Mouse (Mus musculus): ENCODE measurements around the gene Mob3c.

Mob3c gene

GRCm38 (mm10) chr4:115848990-115849677 is 21.2 kb downstream of the Mob3c start:
- POLR2A ChIA-PET: interaction anchor here in 3 of 4 experiments (0.7 to 1.6 kb wide), 3 partner anchors 10 to 111 kb away, joined by 3 read pairs; partner anchors contain the start of genes Mknk1 (in 2 of the 3) and Efcab14 (in 1 of the 3)
- CTCF ChIA-PET: no interaction called here

- ChIA-PET CTCF (no interaction called here), POLR2A (interaction anchor here in 2 of 4 experiments (1.2 to 1.6 kb wide), 2 partner anchors 11 to 112 kb away, joined by 3 read pairs; partner anchors contain the start of genes Efcab14 (in 1 of the 2) and Mknk1 (in 1 of the 2))
Observed at GRCm38 (mm10) chr4:115850111-115850510, 22.2 kb downstream of the Mob3c start.

- ChIA-PET CTCF (no interaction called here), POLR2A (interaction anchor here in 1 of 4 experiments (1.2 kb wide), 1 partner anchor 11 kb away, joined by 3 read pairs; the partner anchor contains the start of gene Mknk1)
Observed at GRCm38 (mm10) chr4:115850631-115851030, 22.7 kb downstream of the Mob3c start.

DNA sequence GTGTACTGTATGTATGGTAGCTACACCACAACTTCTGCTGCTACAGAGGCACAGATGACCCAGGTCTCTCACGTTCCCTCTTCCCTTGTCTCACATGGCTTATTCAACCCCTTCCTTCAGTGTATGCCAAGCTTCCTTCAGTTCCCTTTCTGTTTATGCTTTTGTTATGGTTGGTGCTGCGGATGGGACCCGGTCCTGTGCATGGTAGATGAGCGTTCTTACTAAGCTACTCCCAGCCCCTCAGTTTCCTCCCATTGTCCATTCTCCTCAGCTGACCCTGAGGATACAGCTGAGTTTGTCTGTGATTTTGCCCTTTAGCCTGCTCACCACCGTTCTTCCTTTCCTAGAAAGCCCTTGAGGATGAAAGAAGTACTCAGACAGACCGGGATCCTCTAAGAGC is 23.7 kb downstream of the Mob3c start:
- ChIA-PET CTCF (interaction anchor here in 1 of 4 experiments (1.1 kb wide), 1 partner anchor 114 kb away, joined by 3 read pairs; the partner anchor contains the start of gene Efcab14), POLR2A (interaction anchor here in 1 of 4 experiments (0.8 kb wide), 1 partner anchor 118 kb away, joined by 3 read pairs; no protein-coding TSS in a partner anchor)

DNA sequence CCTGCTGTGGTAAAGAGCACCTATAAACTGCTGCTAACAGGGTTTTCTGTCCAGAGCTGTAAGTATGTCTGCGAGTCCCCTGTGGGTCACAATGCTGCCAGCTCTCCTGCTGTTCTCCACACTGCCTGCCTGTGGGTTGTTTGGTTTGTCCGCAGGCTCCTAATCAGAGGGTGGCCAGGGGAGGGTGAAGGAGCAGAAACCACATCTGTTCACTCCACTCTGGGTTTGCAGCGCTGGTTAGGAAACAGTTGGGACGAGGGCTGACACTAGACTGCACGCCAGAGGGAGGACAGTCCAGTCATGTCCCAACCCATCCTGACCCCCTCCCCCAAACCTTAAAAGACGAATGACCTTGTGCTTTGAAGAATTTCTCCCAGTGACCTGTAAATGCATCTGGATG is 27.2 kb downstream of the Mob3c start:
- CTCF ChIA-PET: no interaction called here
- POLR2A ChIA-PET: interaction anchor here in 2 of 4 experiments (0.7 to 1.8 kb wide), 3 partner anchors 16 to 18 kb away, joined by 3 to 4 read pairs (median 3); partner anchors contain the start of gene Mknk1 (in 2 of the 2)

DNA sequence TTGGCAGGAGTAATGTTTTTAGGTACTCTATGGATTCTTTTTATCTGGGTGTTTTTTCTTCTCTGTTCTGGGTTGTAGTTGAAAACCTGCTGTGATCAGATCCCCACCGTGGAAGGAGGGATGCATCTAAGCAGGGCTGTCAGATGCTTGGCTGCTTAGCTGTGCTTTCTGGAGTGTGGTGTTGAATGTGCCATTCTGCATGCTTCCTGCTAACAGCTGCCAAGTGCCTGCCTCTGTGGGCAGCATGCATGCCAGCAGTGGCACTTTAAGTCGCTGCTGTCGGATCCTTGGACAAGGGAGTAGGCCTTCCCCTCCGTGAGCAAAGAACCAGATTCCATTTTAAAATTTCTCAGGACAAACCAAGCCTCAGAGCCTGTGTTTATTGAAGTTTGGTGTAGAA is 27.7 kb downstream of the Mob3c start:
- POLR2A ChIA-PET: interaction anchor here in 2 of 4 experiments (0.7 to 1.8 kb wide), 3 partner anchors 16 to 18 kb away, joined by 3 to 4 read pairs (median 3); partner anchors contain the start of gene Mknk1 (in 2 of the 2)
- CTCF ChIA-PET: interaction anchor here in 1 of 4 experiments (0.8 kb wide), 1 partner anchor 42 kb away, joined by 3 read pairs; no protein-coding TSS in a partner anchor

DNA sequence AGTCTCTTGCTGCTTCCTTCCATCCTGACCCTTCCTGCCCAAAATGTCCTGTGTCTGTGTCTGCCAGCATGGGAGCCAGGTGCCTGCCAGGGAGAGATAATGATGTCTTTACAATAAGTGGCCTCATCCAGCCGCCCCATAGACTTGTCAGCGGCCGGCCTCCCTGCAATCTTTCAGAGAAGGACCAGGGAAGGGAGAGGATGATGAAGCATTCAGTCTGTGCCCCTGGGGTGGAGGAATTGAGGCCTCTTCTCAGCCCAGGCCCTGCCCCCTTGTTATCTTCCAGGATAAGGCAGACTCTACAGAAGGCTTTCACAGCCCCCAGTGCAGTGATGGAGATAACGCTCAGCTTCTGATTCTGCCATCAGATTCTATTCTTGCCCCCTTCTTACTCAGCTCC is 28.4 kb downstream of the Mob3c start:
- CTCF ChIA-PET: interaction anchor here in 1 of 4 experiments (0.8 kb wide), 1 partner anchor 42 kb away, joined by 3 read pairs; no protein-coding TSS in a partner anchor
- POLR2A ChIA-PET: interaction anchor here in 1 of 4 experiments (1.3 to 1.8 kb wide), 3 partner anchors 9 to 19 kb away, joined by 3 to 4 read pairs (median 3); partner anchors contain the start of gene Mknk1

DNA sequence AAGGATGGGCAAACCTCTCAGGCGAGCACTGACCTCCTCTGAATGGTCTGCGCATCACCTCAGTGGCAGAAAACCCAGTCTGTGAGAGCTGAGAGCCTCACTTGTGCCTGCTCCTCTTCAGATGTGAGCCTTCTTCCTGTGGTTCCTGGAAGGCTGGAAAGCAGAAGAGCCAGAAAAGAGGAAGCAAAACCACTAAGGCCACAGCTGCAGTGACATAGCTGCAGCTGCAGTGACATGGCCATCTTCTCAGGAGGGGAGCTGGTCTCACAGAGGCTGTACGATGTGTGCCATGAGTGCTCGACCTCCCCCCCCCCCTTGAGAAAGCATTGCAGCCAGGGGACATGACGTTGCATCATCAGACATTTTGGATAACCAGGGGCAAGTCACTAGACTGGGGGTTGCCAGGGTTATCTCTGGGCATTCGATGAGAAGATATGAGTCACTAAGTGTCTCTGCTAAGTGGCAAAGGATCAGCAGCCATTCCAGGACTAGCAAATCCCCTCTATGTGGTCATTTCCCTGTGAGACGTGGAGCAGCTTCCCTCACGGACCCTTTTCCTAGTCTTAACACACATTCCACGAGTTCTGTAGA is 29.5 kb downstream of the Mob3c start:
- ChIA-PET POLR2A (interaction anchor here in 2 of 4 experiments (1.3 to 1.5 kb wide), 2 partner anchors 10 to 42 kb away, joined by 3 read pairs; no protein-coding TSS in a partner anchor), CTCF (interaction anchor here in 1 of 4 experiments (0.5 kb wide), 1 partner anchor 123 kb away, joined by 3 read pairs; no protein-coding TSS in a partner anchor)

- CTCF ChIA-PET: no interaction called here
Observed at GRCm38 (mm10) chr4:115863352-115863751, 35.5 kb downstream of the Mob3c start.

GRCm38 (mm10) chr4:115863880-115864279 is 36.0 kb downstream of the Mob3c start:
- POLR2A ChIA-PET: no interaction called here
- CTCF ChIA-PET: no interaction called here

More at GRCm38 (mm10) chr4:115863352-115863751, 35.5 kb downstream of the Mob3c start:
- POLR2A ChIA-PET: interaction anchor here in 2 of 4 experiments (1.2 to 1.4 kb wide), 2 partner anchors 24 to 157 kb away, joined by 3 read pairs; partner anchors contain the start of gene Mknk1 (in 1 of the 2)

DNA sequence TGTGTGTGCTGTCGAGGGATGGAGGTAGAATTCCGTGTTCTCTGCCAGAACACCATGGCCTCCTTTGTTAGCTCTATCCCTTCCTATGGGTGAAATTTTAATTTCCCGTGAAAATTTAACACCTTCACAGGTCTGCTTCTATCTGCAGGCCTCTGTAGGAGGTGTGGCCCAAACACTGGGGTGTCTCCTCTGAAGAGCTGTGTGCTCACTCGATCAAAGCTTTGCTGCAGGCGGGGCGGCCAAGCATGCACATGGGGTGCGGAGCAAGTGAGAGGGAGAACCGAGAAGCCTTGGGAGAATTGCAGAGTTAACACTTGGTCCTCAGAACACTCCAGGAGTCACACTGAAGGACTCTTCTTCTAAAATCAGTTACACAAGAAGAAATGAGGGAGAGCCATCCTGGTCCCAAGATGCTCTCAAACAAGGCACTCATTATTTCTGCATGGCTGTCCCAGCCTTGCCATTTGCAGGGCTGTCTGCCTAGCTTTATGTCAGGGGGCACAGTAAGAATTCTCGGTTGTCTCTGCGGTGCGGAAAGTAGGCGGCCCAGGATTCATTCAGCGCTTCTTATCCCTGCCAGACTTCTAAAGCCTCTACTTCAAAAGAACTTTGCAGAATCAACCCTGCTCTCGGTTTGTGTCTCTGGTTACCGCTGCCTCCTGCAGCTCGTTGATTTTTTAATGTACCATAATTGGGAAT is 41.8 kb downstream of the Mob3c start:
- POLR2A ChIA-PET: interaction anchor here in 3 of 4 experiments (0.6 to 1.7 kb wide), 9 partner anchors 8 to 1230 kb away, joined by 3 to 5 read pairs (median 3); partner anchors contain the start of gene Mknk1 (in 2 of the 3)
- CTCF ChIA-PET: interaction anchor here in 3 of 4 experiments (0.5 to 1.3 kb wide), 5 partner anchors 135 to 773 kb away, joined by 3 to 5 read pairs (median 4); no protein-coding TSS in a partner anchor

GRCm38 (mm10) chr4:115873231-115873630 is 45.3 kb downstream of the Mob3c start:
- POLR2A ChIA-PET: interaction anchor here in 3 of 4 experiments (0.7 to 2.0 kb wide), 10 partner anchors 10 to 180 kb away, joined by 3 to 9 read pairs (median 4); partner anchors contain the start of genes Efcab14 (in 1 of the 3), Mknk1 (in 1 of the 3), Mob3c (in 1 of the 3) and Nsun4 (in 1 of the 3)
- CTCF ChIA-PET: interaction anchor here in 1 of 4 experiments (0.7 kb wide), 2 partner anchors 107 to 163 kb away, joined by 3 read pairs; no protein-coding TSS in a partner anchor

DNA sequence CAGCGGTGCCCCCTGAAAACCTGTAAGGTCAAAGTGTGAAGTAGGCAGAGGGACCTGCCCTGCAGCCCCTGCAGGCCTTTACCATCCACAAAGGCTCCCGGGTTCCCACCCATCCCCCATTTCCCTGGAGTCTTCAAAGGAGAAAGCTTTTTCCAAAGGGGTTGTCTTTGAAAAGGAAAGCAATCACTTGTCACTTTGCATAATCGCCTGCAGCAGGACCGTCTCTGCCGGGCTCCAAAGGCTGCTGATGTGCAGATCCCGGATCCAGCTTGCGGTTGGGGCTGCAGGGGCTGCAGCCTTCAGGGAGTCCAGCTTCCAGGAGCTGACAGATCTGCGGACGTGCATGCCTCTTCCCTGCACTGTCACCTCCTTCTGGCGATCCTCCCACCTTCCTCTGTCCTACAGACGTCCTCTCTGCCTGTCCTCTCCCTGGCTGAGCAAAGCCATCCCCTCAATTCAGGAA is 50.4 kb downstream of the Mob3c start:
- POLR2A ChIA-PET: interaction anchor here in 3 of 4 experiments (0.6 to 2.5 kb wide), 9 partner anchors 9 to 175 kb away, joined by 3 to 8 read pairs (median 5); partner anchors contain the start of genes Mknk1 (in 3 of the 3), Atpaf1 (in 1 of the 3) and Nsun4 (in 1 of the 3)

DNA sequence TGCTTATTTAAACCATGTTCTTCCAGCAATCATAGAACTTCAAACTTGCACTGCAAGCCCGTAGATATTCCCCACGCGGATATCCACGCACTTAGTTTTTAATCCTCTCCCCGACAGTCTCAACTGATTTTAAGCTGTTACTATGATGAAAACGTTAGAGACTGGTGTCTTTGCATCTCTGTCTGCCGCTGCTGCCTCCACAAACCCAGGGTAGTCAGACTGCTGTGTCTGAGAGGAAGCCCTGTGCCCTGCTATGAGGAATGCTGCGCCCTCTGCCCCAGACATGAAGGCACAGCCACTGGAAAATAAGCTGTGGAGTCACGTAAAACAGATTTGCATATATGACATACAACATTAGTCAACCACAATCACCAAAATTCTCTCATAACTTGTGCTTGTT is 50.9 kb downstream of the Mob3c start:
- POLR2A ChIA-PET: interaction anchor here in 3 of 4 experiments (0.6 to 2.5 kb wide), 8 partner anchors 10 to 175 kb away, joined by 3 to 8 read pairs (median 4); partner anchors contain the start of genes Mknk1 (in 2 of the 3), Atpaf1 (in 1 of the 3) and Nsun4 (in 1 of the 3)
- CTCF ChIA-PET: interaction anchor here in 3 of 4 experiments (0.6 to 1.2 kb wide), 6 partner anchors 16 to 125 kb away, joined by 3 to 6 read pairs (median 3); no protein-coding TSS in a partner anchor

More for the DNA sequence above, 50.4 kb downstream of the Mob3c start:
- CTCF ChIA-PET: interaction anchor here in 2 of 4 experiments (0.6 to 1.4 kb wide), 7 partner anchors 13 to 169 kb away, joined by 3 read pairs; no protein-coding TSS in a partner anchor

- CTCF ChIA-PET: interaction anchor here in 1 of 4 experiments (1.3 kb wide), 1 partner anchor 104 kb away, joined by 4 read pairs; no protein-coding TSS in a partner anchor
- POLR2A ChIA-PET: interaction anchor here in 2 of 4 experiments (0.8 to 2.4 kb wide), 7 partner anchors 8 to 96 kb away, joined by 3 to 9 read pairs (median 4); partner anchors contain the start of gene Mknk1 (in 1 of the 2)
Observed at GRCm38 (mm10) chr4:115881183-115881582, 53.3 kb downstream of the Mob3c start.

- CTCF ChIA-PET: interaction anchor here in 1 of 4 experiments (0.5 kb wide), 1 partner anchor 1563 kb away, joined by 3 read pairs; no protein-coding TSS in a partner anchor
- POLR2A ChIA-PET: interaction anchor here in 2 of 4 experiments (1.0 kb wide), 2 partner anchors 9 to 15 kb away, joined by 4 to 5 read pairs; no protein-coding TSS in a partner anchor
Observed at GRCm38 (mm10) chr4:115882195-115882594, 54.3 kb downstream of the Mob3c start.

GRCm38 (mm10) chr4:115884022-115884421 is 56.1 kb downstream of the Mob3c start, which contains the start of gene Kncn:
Gene Kncn (plus strand): TSS chr4:115884400.
- ChIA-PET POLR2A (interaction anchor here in 3 of 4 experiments (0.7 to 1.8 kb wide), 6 partner anchors 11 to 50 kb away, joined by 3 to 5 read pairs (median 4); partner anchors contain the start of gene Mknk1 (in 2 of the 3)), CTCF (no interaction called here)
